ENCODE assay signal across 11 mouse cellular contexts in the genomic region with DNA sequence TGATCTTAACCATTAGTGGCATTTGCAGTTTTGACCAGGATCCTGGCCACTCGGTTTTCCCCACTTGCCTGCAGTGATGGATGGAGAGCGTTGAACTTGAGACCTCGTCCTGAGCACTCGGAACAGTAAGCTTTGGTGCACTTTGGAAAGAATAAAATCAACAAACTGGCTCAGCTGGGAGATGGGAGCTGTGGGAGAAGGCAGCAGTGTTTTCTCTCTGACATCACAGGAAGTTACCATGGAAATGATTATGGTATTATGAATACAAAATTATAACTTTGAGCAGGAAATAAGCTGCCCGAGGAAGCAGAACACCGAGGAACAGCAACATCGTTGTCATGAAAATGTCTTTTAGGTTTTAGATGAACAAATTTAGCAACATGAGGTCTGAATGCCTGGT.
DNase-seq lines count a peak whose midpoint lies in the region; ATAC-seq lines count a peak whose summit lies in the region.
"Had no signal": no experiment of that assay in that cellular context is flagged by ENCODE, and none has a peak within 500 bp of the region (broad histone marks: within the 10 kb centered on the region; RNA-seq: fewer than 3 reads in every experiment).

No protein-coding gene starts in this region.

- H3K27ac ChIP-seq in heart, embryonic 11.5 days (ENCODE audit: low read depth, low read length), result 0 out of 2 replicates have a peak overlapping the region, but pooled peaks have one; percentile 15
- no peak overlapping the region for H3K27ac ChIP-seq in heart, embryonic 12.5 days (ENCODE audit: poor library complexity, severe bottlenecking)
- peak overlapping the region; percentile 40 for H3K27ac ChIP-seq in lung, embryonic 15.5 days
- H3K27ac ChIP-seq in embryonic facial prominence, embryonic 12.5 days, result peak overlapping the region; percentile 71
- peak overlapping the region; percentile 78 for H3K27ac ChIP-seq in limb, embryonic 15.5 days
- H3K27ac ChIP-seq: macrophage had no signal

- H3K27me3 ChIP-seq in heart, embryonic 11.5 days (ENCODE audit: control insufficient read depth, insufficient read depth, low read length), result no peaks in the 10 kb centered on the region
- no peaks in the 10 kb centered on the region for H3K27me3 ChIP-seq in heart, embryonic 12.5 days (replicated peaks)
- H3K27me3 ChIP-seq in lung, embryonic 15.5 days, result no peaks in the 10 kb centered on the region
- no peaks in the 10 kb centered on the region for H3K27me3 ChIP-seq in embryonic facial prominence, embryonic 12.5 days
- H3K27me3 ChIP-seq in limb, embryonic 15.5 days, result no peaks in the 10 kb centered on the region

- H3K9me3 ChIP-seq in heart, embryonic 11.5 days (replicated peaks; ENCODE audit: control insufficient read depth, low read length), result no peaks in the 10 kb centered on the region
- H3K9me3 ChIP-seq in heart, embryonic 12.5 days (replicated peaks), result no peaks in the 10 kb centered on the region
- no peaks in the 10 kb centered on the region for H3K9me3 ChIP-seq in lung, embryonic 15.5 days
- H3K9me3 ChIP-seq in embryonic facial prominence, embryonic 12.5 days, result no peaks in the 10 kb centered on the region
- H3K9me3 ChIP-seq in limb, embryonic 15.5 days, result no peaks in the 10 kb centered on the region

- DNase-seq in lung, postnatal 4 days, result no peak
- DNase-seq in adrenal gland, postnatal 10 days, result no peak
- DNase-seq: cerebellum, adult 9-11 months; kidney, adult 2 months; thymus, postnatal 25 days had no signal

- 53% methylated on average over 7 of the region's 7 CpGs for WGBS in heart, embryonic 11.5 days (ENCODE audit: insufficient replicate concordance)
- 49% methylated on average over 7 of the region's 7 CpGs for WGBS in heart, embryonic 12.5 days
- 19% methylated on average over 7 of the region's 7 CpGs for WGBS in lung, embryonic 15.5 days
- 28% methylated on average over 7 of the region's 7 CpGs for WGBS in embryonic facial prominence, embryonic 12.5 days
- WGBS in limb, embryonic 15.5 days, result 42% methylated on average over 7 of the region's 7 CpGs

- ATAC-seq in heart, embryonic 11.5 days (replicated peaks; ENCODE audit: insufficient number of reproducible peaks, low FRiP score, low TSS enrichment), result no peak
- ATAC-seq in heart, embryonic 12.5 days (ENCODE audit: insufficient number of reproducible peaks, low FRiP score), result no peak
- ATAC-seq in lung, embryonic 15.5 days (ENCODE audit: borderline replicate concordance, extremely low read depth, low FRiP score, low TSS enrichment), result no peak
- no peak for ATAC-seq in embryonic facial prominence, embryonic 12.5 days (ENCODE audit: insufficient number of reproducible peaks, insufficient read depth, low FRiP score, low TSS enrichment)
- no peak for ATAC-seq in limb, embryonic 15.5 days (ENCODE audit: insufficient number of reproducible peaks, low FRiP score, low TSS enrichment, low read depth)

- no peak overlapping the region for H3K4me2 ChIP-seq in heart, embryonic 11.5 days
- H3K4me2 ChIP-seq in heart, embryonic 12.5 days, result no peak overlapping the region
- H3K4me2 ChIP-seq in lung, embryonic 15.5 days, result no peak overlapping the region
- H3K4me2 ChIP-seq in embryonic facial prominence, embryonic 12.5 days (replicated peaks), result peak overlapping the region; percentile 14; the same call in 1 of the 2 replicates
- no peak overlapping the region for H3K4me2 ChIP-seq in limb, embryonic 15.5 days

- H3K4me3 ChIP-seq in heart, embryonic 11.5 days (ENCODE audit: low read depth, low read length), result no peak overlapping the region
- H3K4me3 ChIP-seq in heart, embryonic 12.5 days, result no peak overlapping the region
- H3K4me3 ChIP-seq in lung, embryonic 15.5 days, result no peak overlapping the region
- H3K4me3 ChIP-seq in embryonic facial prominence, embryonic 12.5 days, result no peak overlapping the region
- no peak overlapping the region for H3K4me3 ChIP-seq in limb, embryonic 15.5 days

- peaks cover 15% of the 10 kb centered on the region for H3K4me1 ChIP-seq in heart, embryonic 11.5 days (ENCODE audit: control insufficient read depth, insufficient read depth, low read length)
- H3K4me1 ChIP-seq in heart, embryonic 12.5 days (replicated peaks), result peaks cover 34% of the 10 kb centered on the region
- H3K4me1 ChIP-seq in lung, embryonic 15.5 days, result peaks cover 54% of the 10 kb centered on the region
- H3K4me1 ChIP-seq in embryonic facial prominence, embryonic 12.5 days, result peaks cover 52% of the 10 kb centered on the region
- H3K4me1 ChIP-seq in limb, embryonic 15.5 days, result peaks cover 45% of the 10 kb centered on the region

- H3K9ac ChIP-seq in heart, embryonic 11.5 days (ENCODE audit: low read depth, low read length), result no peak overlapping the region
- no peak overlapping the region for H3K9ac ChIP-seq in heart, embryonic 12.5 days
- no peak overlapping the region for H3K9ac ChIP-seq in lung, embryonic 15.5 days
- H3K9ac ChIP-seq in embryonic facial prominence, embryonic 12.5 days, result no peak overlapping the region
- no peak overlapping the region for H3K9ac ChIP-seq in limb, embryonic 15.5 days

- no peaks in the 10 kb centered on the region for H3K36me3 ChIP-seq in heart, embryonic 11.5 days (ENCODE audit: control insufficient read depth, insufficient read depth, low read length)
- no peaks in the 10 kb centered on the region for H3K36me3 ChIP-seq in heart, embryonic 12.5 days
- no peaks in the 10 kb centered on the region for H3K36me3 ChIP-seq in lung, embryonic 15.5 days
- H3K36me3 ChIP-seq in embryonic facial prominence, embryonic 12.5 days, result no peaks in the 10 kb centered on the region
- no peaks in the 10 kb centered on the region for H3K36me3 ChIP-seq in limb, embryonic 15.5 days
